Mouse (Mus musculus): ENCODE measurements around the gene Mlkl.
"Not testable (repeated sequence)": the region's sequence is repeated elsewhere in the genome, so short reads cannot be mapped to it uniquely, and the experiment has no call there.

The Mlkl gene

DNA sequence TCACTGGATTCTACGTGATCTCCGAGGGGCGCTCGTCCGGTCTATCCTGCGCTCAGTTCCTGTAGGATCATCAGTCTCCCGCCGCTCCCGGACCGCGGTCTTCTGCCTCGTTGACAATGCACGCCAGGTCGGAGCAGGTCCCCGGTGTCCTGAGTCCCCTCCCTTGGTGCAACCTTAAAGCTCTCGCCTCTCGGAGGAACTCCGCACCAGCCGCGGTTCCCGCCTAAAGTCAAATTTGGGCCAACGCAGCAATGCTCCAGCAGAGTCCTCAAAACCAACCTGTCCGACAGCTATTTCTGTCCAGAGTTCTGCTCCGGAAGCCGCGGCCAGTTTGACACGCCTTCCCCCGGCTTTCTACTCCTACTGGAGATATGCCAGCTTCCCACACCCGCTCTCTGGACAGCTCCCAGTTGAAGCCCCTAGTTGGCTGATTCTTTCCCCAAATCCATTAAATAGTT, at the start of gene Mlkl:
TSS of gene Mlkl (minus strand) at position 288 of the 458 bp plus-strand sequence.
- peak; percentile 36 for DNase-seq (ENCODE audit: low spot score)

DNA sequence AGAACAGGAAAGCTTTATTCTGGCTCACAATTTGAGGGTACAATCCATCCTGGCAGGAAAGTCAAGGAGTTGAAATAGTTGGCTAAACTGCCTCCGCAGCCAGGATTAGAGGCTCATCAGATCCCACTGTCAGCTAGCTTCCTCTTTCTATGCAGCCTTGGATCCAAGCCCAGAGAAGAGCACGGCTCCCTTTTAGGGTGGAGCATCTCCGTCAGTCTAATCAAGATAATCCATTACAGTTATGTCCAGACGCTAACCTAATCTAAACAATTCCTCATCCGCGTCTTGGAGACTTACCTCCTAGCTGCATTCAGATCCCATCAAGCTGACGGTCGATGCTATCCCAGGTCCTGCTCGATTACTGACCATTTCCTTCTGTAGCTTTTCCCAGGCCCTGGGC, 47.9 kb upstream of the Mlkl start:
- DNase-seq (ENCODE audit: low spot score), result no peak

DNA sequence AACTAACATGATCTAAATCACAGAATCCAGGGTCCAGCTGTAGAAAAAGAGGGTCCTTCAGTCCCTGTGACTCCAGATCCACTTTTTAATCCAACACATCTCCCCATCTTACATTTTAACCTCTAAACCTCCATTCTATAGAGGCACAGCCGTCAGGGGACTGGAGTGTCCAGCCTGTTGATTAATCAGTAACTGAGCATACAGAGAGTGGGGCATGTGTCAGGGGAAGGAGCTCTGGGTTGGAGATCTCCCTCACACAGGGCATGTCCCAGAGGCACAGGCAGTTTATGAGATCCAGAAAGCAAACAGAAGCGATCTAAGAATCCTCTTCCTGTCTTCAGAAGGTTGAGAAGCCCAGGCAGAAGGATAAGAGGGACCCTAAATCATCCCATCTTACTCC, 46.7 kb upstream of the Mlkl start:
- no peak for DNase-seq (ENCODE audit: low spot score)

DNA sequence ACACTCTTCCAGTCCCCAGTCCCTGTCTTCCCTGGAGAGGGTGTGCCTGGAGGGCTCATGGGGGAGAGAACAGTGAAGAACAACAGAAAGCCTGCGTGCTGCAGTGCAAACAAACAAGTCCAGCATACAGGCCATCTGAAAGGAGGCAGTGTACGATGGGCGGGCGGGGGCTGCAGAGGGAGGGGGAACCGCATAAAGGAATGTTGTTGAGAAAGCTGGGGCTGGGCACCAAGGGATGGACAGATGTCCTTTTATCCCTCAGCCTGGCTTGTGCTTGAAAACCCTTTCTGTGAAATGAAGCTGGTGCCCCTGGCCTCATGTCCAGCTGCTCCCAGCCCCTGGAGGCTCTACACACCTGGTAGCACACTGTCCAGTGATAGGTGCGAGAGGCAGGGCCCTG, 37.2 kb upstream of the Mlkl start:
- no peak for DNase-seq (ENCODE audit: low spot score)

DNA sequence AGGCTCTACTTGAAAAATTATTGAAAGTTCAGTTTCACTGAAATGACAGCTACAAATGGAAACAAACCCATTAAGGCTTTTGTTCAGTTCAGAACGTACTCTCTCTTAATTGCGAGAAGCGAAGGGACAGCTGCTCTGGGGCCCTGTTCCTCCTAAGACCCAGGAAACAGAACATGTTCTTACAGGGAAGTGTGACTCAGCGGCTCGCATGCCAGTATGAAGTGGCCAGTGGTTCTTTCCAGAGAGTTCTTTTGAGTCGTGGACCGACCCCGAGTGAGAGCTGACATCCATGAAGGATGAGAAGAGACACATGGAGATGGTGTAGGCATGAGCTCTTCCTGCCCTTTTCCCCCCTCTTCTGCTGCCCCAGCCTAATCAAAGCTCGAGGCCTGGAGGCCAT, 31.7 kb upstream of the Mlkl start:
- no peak for DNase-seq (ENCODE audit: low spot score)

DNA sequence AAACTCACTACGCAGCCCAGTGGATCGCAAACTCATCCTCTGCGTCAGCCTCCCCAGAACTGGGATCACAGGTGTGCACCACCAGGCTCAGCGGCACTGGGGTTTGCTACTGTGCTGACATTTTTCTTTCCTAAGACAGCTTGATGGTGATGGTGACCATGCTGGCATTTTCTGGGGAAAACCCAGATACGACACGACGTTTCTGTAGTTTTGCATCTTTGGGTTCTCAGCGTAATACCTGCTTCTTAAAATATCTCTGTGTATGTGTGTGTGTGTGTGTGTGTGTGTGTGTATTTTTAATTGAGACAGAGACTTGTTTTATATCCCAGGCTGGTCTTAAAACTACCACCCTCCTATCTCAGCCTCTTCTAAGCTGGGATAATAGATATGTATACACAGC, 29.4 kb upstream of the Mlkl start:
- DNase-seq (ENCODE audit: low spot score), result no peak

DNA sequence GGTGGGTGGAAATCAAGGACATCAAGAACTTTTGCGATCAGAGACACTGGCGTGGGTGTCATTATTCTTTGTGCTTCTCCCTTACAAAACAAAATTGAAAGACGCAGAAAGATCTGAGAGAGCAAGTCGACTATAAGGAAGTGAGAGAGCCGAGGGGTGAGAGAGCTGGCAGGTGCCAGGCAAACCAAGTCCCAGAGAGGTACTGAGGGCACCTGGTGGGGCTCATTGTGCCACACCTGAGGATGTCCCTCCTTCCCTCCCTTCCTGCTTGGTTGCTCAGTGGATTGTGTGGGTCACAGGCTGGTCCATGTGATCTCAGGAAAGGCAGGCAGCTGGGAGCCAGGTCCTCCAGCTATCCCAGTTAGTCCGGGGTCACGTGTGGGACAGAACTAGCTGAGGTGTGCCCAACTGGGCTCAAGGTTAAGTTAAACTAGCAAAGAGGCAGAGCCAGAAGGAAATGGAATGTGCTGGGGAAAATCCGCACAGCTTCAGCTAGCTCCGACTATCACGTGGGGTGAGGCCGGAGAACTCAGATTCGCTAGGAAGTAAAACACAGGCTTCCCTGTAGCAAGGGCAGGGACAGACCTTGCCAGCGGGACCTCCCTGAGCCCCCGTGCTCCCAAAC, 28.7 kb upstream of the Mlkl start:
- DNase-seq (ENCODE audit: low spot score), result peak; percentile 8

DNA sequence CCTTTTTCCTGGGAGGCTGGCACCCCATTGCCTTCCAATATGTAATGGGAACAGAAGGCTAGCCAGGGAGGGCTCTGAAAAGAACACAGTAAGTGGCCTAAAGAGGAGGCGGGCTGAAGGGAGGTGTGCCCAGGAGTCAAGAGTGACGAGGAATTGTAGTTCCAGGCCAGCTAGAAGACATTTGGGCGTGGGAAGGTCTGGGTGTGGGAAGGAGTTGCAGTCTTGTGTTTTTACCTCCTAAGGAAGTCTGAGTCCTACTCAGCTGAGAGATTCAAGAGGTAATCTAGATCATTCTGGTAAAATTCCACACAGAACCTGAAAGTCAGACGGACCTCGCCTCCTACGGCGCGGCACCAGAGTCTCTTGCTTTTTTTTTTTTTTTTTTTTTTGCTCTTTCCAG, 25.5 kb upstream of the Mlkl start:
- no peak for DNase-seq (ENCODE audit: low spot score)

DNA sequence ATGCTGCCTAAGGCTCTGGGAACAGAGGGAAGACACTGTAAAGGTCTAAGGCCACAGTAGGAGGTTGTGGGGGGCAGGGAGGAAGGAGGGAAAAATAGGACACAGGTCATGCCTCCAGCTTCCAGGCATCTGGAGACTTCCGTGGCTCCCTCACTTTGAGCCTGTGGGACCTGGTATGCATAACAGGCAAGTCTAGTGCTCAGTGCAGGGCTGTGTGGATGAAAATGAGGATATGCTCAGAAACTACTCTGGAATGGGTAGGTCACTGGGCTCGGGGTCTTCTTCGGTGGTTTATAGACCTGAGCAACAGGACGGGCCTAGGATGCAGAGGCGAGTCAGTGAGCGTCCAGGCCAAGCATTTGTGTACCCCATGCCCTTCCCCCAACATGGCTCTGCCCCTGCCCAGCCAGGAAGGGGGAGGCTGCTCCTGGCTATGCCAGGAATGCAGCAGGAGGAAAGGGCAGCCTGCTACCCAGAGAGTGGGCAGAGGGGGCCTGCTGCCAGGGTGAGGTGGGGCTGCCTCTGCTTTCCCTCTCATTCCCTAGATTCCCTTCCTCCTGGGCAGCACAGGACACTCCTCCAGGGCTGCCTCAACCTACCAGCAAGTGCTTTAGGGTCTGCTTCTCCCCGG, 22.7 kb upstream of the Mlkl start:
- DNase-seq (ENCODE audit: low spot score), result no peak

DNA sequence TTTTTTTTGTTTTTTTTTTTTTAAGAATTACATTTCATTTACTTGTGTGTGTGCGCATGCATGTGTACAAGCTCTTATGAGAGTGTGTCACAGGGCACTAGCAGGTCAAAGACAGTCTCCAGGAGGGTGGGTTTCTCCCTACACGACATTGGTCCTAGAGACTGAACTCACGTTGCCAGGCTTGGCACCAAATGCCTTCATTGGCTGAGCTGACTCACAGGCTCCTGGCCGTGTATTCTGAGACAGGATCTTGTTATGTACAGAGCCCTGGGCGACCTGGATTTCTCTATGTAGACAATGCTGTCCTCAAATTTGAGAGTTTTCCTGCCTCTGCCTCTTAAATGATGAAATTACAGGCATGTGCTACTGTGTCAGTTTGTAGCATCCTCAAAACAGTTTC, 22.0 kb upstream of the Mlkl start:
- no peak for DNase-seq (ENCODE audit: low spot score)

DNA sequence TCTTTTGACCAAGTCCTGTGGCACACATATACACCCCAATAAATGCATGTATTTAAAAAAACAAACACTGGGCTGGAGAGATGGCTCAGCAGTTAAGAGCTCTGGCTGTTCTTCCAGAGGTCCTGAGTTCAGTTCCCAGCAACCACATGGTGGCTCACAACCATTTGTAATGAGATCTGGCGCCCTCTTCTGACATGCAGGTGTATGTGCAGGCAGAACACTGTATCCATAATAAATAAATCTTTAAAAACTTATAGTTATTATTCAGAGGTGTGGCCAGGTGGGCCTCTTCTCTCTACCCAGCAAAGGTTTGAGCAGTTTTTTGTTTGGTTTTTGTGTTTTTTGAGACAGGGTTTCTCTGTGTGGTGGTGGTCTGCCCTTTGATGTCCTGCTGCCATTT, 20.9 kb upstream of the Mlkl start:
- no peak for DNase-seq (ENCODE audit: low spot score)

DNA sequence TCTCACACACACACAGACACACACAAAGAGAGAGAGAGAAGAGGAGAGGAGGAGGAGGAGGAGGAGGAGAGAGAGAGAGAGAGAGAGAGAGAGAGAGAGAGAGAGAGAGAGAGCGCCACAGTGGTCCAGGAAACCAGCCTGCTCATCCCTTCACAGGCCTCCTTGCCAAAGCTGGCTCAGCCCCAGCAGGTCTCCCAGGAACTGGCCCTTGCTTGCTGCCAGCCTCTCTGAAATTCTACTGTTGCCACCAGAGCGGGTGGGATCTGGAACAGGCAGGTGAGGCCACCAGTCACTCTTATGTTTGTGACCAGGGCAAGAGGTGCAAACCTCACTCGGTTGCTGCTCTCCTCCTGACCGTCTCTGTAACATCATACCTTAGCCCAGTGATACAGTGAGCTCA, 19.5 kb upstream of the Mlkl start:
- DNase-seq (ENCODE audit: low spot score), result no peak

DNA sequence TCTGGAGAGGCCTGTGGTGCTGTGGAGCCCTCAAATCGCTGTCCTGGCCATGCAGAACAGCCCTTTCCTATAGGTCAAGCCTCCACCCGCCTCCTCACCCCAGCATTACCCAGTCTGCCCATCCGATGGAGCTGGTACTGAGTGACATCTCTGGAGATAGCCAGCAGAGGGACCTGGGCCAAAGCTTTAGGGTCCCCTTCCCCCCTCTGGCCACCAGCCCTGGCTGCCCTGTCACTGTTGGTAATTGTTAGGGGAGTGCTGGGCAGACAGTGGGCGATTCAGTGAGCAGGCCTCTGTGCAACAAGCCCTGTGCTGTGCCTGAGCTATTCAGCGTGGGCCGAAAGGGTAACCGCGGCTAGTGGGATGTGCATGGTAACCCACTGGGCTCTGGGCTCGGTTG, 15.5 kb upstream of the Mlkl start:
- DNase-seq (ENCODE audit: low spot score), result no peak

DNA sequence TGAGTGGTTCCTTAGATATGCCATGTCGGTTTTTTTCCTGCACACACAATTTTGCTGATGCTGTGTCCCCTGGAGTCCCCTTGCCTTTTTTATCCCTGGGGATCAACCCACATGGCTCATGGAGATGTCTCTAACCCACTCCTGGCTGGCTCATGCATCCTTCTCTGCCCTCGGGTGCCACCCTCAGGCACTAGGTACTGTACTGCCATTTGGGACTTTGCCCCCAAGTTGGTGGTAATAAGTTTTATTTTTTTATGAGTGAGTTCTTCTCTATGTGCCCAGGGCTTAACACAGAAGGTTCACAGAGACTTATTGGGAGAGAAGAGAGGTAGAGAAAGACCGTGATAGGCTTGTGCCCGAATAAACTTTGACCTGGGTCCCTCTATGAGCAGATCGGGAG, 14.3 kb upstream of the Mlkl start:
- DNase-seq (ENCODE audit: low spot score), result no peak

DNA sequence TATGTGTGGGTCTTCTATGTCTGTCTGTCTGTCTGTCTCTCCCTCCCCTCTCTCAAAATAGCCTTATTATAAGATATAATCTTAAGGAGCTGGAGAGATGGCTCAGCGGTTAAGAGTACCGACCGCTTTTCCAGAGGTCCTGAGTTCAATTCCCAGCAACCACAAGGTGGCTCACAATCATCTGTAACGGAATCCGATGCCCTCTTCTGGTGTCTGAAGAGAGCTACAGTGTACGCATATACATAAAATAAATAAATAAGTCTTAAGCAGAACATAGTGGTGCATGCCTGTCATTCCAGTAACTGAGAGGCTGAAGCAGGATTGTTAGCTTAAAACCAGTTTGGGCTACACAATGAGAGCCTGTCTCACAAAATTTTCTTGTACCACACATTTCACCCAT, 12.6 kb upstream of the Mlkl start:
- no peak for DNase-seq (ENCODE audit: low spot score)

DNA sequence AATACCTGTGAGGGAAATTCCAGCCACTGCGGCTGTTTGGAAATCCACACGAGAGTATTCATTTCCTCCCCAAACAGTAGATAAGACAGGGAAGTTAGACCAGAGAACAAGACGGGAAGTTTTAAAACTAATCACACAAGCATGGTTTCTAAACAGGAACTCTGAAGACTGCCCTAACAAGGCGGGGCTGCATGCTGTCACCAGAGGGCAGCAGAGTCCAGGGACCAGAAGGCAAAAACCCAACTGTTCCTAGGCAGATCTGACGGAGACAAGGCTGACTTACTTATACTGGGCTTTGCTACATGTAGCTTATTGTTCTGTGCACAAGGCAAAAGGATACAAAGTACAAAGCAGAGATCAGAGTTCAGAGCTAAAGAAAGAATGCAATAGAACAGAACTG, 5.2 kb upstream of the Mlkl start:
- DNase-seq (ENCODE audit: low spot score), result peak; percentile 48

DNA sequence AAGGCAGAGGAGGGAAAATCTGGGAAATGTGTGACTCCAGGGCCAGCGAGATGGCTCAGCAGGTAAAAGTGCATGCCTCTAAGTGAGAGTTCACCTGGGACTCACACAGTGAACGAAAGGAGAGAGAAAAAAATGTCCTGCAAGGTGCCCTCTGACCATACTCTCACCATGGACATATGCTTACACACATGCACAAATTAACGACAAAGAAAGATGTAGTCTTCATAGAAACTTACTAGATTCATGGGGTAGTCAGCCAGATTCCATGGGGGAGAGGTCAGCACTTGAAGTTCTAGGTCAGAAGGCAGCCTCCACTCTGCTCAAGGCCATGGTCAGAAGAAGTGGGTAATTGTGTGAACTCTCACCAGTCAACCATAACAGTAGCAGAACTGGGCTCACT, 2.2 kb upstream of the Mlkl start:
- no peak for DNase-seq (ENCODE audit: low spot score)

DNA sequence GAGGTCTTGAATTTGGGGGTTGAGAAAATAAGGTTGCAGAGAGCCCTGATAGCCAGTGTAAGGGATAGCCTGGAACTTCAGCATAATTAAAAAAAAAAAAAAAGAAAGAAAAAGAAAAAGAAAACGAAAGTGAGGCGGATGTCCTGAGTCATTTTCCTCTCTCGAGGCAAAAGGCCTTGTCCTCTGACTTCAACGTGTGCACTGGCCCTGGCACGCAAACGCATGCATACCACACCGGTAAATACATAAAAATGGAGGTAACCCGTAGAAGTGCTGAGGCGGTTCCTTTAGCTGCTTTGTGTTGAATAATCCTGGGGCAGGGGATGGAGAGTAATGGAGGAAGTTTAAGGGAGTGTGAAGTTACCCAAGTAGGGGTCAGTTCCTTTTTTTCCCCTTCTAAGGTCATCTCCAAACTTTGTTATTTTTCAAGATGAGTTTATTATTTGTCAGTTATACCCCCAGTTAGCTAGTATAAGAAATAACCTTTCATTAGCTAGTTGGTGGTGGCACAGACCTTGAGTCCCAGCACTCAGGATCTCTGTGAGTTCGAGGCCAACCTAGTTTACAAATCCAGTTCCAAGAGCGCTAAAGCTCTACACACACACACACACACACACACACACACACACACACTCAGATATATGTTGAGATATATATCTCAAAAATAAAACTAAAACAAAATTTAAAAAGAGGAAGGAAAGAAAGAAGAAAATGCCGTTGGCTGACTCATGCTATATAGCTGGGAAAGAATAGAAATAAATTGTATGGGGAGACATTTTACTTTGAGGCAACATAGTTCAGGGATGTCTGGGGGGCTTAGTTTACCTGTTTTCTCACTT, 612 bp upstream of the Mlkl start:
- no peak for DNase-seq (ENCODE audit: low spot score)

DNA sequence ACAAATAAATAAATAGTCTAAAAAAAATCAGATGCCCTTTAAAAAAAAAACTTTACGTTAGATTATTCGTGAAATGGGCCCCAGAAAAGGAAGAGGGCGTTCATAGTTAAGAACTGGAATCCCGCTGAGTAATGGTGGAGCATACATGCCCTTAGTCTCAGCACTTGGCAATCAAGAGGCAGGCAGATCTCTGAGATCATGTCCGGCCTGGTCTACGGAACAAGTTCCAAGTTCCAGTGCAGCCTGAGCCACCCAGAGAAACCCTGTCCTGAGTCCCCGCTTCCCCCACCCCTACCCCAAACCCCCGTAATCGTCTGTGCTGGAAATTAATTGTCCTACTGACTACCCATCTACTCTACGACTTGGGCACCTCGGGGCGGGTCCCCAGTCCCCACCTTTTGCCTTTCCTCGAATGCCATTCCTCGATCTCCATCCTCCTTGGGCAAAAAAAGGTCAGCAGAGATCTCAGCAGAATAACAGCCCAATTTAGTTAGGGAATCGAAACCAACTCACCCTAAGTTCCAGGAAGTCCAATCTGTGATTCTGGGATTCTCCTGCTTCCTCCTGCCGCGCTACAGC, 577 bp downstream of the Mlkl start:
- no peak for DNase-seq (ENCODE audit: low spot score)

DNA sequence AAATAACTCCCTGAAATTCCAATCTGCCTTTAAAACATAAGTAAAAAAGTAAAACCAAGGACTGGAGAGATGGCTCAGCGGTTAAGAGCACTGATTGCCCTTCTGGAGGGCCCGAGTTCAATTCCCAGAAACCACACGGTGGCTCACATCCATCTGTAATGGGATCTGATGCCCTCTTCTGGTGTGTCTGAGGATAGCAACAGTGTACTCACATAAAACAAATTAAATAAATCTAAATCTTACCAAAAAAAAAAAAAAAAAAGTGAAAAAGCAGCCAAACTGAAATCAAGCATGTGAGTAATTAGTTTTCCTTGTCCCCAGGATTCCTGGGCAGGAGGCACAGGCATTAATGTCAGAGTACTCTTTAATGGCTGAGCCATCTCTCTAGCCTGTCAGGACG, 1.3 kb downstream of the Mlkl start:
- DNase-seq (ENCODE audit: low spot score), result no peak

DNA sequence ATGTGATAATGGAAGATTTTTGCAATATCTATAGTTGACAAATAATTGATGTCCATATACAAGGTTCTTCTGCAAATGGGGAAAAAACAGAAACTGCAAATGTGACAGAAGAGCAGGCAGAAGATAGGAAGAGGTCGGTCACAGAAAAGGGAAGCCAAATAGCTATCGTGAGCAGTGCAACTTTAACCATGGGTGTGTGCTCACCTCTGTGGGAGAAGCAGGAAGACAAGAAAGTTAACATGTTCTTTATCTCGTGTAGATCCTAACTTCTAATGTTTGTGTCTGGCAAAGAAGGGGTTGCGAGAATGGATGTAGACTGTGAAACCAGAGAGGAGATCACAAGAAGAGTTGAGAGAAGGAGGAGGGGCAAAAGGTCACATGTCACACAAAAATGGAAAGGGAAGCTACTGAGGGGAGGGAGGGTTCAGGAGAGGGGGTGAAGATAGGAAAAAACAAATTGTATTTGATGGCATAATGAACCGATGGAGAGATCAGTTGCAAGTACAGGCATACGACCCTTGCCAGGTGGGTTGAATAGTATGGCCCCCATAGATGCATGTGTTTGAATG, 12.7 kb downstream of the Mlkl start:
- DNase-seq (ENCODE audit: low spot score), result no peak

DNA sequence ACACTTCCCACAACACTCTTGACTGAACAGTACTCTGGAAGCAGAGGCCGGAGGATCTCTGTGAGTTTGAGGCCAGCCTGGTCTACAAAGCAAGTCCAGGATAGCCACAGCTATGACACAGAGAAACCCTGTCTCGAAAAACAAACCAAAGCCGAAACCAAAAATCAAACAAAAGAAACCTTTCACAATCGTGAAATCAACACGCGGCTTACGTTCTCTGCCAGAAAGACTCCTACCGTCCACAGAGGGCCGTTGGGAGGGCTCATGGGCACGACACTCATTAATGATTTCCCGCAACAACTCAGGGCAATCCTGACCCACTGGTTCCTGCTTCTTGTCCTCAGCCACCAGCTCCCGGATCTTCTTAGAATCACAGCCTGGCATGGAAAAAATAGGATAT, 23.2 kb downstream of the Mlkl start:
- DNase-seq (ENCODE audit: low spot score), result no peak

DNA sequence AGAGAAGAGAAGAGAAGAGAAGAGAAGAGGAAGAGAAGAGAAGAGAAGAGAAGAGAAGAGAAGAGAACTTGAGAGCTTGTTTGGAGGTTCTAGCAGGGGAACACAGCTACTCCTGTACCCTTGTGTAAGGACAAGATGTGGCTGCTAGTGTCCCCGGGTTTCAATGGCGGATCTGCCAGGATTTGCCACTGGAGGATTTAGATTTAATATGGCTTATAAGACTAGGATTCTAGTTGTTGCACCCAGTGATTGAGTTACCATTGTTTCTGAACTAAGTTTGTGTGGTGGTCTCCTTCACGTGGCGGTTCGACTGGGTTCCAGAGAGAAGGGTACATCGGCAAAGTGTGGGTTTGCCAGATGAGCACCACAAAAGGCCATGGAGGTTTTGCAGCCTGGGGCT, 24.0 kb downstream of the Mlkl start:
- not testable (repeated sequence) for DNase-seq (ENCODE audit: low spot score)

Data from ovary, adult 18-20 months (tissue).